Mouse (Mus musculus) left cerebral cortex, postnatal 10 days (tissue): ENCODE measurements around the gene Zfp961. TPM values are rescaled to one million over a fixed set of nuclear protein-coding genes. Genes with fewer than 3 reads are reported as not detected.
"Not testable (repeated sequence)": the region's sequence is repeated elsewhere in the genome, so short reads cannot be mapped to it uniquely, and the experiment has no call there.

Source experiments
- DNase-seq, 2 experiments: peaks; one replicate each; pipeline ENCODE4 v3.0.0; 2021 to 2022; ENCODE audit warnings: low spot score in 2 of 2, mixed read lengths in 1 of 2; ENCODE audit errors: extremely low spot score in 1 of 2
- intact Hi-C: fragments of 180-260 bp; cut with DNase I; formaldehyde crosslinking; loops from one replicate; pipeline ENCODE4 v1.15.1; 2025
- total RNA-seq, 2 experiments: library from RNA; stranded (reverse); gene quantifications; 2 replicates each; pipeline ENCODE4 v1.2.3; 2021

The Zfp961 gene
- 10 to 100 TPM; 12.5 to 14.5 TPM for total RNA-seq

DNA sequence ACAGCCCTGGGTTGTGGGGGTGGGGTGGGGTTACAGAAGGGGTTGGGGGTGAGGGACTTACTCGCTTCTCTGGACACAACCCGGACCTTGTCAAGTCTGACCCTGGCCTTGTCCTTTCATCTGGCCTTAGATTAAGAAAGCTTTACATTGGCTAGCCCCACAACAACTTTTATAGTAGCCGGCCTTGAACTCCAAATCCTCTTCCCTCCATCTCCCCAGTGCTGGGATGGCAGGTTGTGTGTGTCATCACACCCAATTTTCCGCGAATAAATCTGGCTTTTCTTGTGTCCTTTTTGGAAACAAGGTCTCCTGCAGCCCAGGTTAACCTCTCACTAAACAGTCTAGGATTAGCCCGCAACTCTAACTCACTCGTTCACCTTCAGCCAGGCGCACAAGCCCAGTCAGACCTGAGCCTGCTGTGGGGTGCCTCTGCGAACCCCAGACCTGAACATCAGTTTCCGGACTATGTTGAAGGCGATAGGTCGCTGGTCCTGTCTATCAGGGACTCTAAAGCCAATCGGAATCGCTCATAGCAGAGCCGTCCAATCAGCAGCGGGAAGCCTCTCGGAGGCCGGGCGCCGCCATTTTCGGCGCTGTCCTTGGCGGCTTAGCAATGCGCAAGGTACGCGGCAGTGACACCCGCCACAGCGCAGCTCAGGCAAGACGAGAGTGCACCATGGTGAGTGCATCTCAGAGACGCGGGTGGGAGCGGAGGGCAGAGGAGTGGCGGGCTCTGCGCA, at the start of gene Zfp961:
Zfp961 (plus strand) TSS at position 557 of the 740 bp plus-strand sequence.
- DNase-seq = peak; percentile 99
- intact Hi-C loops = no loop called here

DNA sequence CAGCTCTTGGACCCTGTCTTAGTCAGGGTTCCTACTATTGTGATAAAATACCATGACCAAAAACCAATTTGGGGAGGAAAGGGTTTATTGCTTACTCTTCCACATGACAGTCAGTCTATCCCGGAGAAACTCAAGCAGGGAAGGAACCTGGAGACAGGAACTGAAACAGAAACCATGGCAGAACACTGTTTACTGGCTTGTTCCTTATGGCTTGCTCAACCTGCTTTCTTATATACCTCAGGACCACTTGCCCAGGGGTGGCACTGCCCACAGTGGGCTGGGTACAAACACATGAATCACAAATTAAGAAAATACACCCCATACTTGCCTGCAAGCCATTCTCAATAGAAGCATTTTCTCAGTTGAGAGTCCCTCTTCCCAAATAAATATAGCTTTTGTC, 47.8 kb upstream of the Zfp961 start:
- intact Hi-C loops, DNase-seq: not testable (repeated sequence)

DNA sequence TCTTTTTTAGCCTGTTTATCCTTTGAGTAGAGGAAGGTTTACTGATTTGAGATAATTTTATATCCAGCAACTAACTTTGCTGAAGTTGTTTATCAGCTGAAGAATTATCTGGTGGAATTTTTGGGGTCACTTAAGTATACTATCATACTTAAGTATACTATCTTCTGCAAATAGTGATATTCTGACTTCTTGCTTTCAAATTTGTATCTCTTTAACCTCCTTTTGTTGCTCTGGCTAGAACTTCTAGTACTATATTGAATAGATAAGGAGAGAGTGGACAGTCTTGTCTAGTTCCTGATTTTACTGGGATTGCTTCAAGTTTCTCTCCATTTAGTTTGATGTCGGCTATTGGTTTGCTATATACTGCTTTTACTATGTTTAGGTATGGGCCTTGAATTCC, 44.0 kb upstream of the Zfp961 start:
- DNase-seq = no peak
- intact Hi-C loops = no loop called here

DNA sequence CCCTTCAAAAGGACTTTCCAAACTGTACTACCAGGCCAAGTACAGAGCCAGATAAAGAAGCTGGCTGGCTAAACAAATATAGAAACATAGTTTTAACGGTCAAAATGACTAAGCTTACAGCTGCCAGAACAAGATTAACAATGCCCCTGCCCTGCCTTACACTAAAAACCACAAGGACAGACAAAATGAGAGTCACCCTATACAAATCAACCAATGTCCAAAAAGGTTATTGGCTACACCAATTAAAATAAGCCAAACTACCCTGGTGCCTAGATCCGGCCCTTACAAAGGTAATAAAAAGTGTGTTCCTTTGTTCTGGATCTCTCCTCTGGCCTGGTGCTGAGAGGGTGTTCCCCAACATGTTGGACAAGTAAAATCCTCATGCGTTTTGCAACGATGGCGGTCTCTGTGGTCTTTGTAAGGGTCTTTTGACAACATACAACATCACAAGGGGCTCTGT, 43.0 kb upstream of the Zfp961 start:
- intact Hi-C loops = loop anchor here (2.0 kb wide), 1 partner anchor 15 kb away; no protein-coding TSS in a partner anchor
- DNase-seq = no peak

DNA sequence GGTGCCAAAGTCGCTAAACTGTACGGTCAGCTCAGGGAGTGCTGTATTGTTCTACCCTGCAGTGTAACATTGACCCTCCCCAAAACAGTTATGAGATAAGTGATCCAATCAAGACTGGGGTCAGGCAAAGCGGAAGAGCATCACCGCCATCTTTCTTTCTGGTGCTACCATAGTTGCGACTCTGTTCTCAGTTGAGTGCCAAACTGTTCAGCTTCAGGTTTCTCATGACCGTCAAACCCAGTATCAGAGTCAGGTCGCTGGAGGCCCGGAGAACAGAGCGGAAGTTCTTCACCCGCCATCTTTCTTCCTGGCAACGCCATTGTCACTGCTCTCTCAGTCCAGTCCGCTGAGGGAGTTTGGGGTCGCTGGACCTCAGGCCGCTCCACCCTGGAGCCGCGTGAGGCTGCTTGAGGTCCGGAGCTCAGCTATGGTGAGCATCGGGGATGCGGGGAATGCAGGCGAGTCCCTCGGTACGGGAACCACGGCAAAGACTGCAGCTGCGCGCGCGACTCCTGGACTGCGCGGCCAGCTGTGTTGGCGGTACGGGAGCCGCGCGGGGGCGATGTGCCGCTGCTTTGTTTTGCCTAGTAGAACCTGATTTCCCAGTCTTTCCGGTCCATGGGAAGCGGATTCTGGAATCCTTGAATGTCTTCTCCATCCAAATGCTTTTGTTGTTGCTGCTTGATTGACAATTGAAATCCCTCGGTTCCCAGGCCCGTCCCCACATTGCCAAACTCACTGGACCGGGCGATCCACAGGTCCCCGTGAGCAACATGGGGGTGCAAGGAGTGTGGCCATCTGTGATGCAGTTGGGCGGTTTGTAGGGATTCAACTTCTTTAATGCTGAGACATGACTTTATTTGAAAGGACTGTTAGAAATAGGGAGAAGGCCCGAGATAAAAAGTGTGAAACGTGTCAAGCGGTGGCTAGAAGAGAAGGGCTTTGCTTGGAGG, 42.3 kb upstream of the Zfp961 start, which contains the start of the genes Zfp882 and Zfp617:
Zfp882 (plus strand) TSS at position 300 of the 953 bp plus-strand sequence.
Zfp617 (plus strand) TSS at position 327 of the 953 bp plus-strand sequence.
- intact Hi-C loops = loop anchor here (2.0 kb wide), 1 partner anchor 14 kb away; no protein-coding TSS in a partner anchor
- DNase-seq = peak; percentile 87 to 89

DNA sequence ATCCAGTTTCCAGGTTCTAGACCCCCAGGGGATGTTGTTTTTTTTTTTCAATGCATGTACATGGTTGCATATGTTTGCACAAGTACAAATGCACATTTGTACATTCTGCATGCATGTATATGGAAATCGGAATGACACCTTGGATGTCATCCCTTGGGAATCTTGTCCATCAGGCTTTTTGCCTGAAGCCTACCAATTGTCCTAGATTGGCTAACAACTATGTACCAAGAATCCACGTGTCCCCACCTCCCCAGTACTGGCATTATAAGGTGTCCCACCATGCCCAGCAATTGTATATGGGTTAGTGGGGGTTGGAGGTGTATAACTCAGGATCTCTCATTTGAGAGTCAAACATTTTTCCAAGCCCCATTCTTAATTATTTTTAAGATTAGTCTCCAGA, 38.6 kb upstream of the Zfp961 start:
- intact Hi-C loops = no loop called here
- no peak for DNase-seq

DNA sequence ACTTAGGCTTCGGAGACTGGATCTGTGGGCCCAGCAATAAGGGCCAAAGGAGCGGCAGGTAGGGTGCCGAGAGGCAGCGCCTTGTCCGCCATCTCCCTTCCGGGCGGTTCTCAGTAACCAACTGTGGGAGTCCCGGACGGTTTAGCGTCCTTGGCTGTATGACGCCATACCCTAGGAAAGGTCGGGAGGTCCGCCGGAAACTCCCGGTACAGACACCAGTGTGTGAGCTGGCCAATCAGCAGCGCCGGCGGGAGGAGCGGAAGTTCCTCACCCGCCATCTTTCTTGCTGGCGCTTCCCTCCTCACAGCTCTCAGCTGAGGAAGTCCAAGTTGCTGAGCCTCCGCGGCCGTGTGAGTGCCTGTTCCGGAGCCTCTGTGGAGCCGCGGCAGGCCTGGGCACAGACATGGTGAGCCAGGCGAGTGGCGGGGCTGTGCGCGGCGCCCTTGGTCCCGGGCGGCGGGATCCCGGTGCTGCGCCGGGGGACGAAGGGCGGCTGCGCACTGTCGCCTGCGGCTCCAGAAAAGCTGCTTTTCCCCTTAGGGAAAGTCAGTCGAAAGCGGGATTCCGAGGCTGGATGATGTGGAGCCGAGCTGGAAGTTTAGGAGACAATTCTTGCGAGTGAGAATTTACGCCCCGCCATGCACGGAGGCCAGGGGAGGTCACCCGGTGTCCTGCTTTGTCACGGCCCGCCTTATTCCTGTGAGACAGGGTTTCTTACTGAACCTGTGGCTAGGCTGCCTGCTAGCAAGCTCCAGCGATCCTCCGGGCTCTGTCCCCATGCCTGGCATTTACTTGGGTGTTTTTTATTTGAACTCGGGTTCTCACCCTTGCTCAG, 28.1 kb upstream of the Zfp961 start:
- peak; percentile 95 to 97 for DNase-seq
- intact Hi-C loops = loop anchor here (2.0 kb wide), 1 partner anchor 14 kb away; the partner anchor contains the start of genes Zfp617 and Zfp882

DNA sequence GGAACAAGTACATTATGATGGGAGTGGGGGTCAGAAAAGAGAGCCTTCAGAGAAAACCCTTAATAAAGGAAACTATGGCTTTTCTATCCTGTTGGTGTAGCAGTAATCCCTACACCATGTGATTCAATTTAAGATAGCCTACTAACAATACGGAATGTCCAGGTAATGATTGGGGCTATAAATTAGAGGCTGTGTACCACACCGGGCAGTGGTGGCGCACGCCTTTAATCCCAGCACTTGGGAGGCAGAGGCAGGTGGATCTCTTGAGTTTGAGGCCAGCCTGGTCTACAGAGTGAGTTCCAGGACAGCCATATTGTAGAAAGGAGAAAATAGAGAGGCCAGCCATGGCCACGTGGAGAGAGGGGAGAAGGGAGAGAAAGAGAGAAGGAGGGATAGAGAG, 25.0 kb upstream of the Zfp961 start:
- no peak for DNase-seq
- intact Hi-C loops = no loop called here

DNA sequence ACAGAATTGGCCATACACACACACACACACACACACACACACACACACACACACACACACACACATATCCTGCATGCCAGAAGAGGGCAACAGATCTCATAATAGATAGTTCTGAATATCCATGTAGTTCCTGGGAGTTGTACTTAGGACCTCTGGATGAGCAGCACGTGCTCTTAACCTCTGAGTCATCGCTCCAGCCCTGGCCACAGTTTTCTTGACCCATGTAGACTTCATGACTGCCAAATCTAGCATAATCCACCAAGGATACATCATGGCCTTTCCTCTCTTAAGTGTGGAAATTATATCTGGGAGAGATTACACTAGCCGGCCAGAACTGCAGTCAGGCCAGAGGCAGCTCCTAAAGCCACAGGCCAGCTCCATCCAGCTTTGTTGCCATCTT, 24.3 kb upstream of the Zfp961 start:
- DNase-seq = no peak
- intact Hi-C loops = no loop called here

DNA sequence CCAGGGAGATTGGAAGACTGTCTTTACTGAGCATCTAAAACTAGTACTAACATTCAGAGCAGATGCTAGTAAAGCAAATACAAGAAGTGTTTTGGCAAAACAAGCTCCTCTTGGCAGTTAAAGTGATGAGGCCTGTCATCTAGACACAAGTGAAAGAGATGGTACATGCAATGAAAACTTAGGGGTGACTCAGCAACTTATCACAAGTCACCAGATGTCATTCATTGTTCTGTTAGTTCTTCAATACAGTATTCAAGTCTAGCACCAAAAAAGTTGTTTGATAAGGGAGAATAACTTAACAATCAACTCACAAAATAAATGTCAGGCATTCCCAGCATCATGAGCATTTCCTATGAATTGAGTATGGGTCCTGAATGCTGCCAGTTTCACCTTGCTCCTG, 23.1 kb upstream of the Zfp961 start:
- no peak for DNase-seq
- intact Hi-C loops = no loop called here

DNA sequence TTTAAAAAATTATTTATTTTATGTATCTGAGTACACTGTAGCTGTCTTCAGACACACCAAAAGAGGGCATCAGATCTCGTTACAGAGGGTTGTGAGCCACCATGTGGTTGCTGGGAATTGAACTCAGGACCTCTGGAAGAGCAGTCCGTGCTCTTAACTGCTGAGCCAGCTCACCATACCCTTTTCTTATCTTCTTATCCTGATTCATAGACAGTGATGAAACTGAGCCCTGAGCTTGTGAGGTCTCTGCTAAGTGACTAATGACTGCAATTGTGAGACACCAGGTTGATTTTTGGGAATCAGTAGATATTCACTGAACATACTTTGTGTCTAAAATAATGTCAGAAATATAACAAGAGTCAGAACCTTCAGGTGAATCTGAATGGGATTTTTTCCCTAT, 12.8 kb upstream of the Zfp961 start:
- not testable (repeated sequence) for DNase-seq

DNA sequence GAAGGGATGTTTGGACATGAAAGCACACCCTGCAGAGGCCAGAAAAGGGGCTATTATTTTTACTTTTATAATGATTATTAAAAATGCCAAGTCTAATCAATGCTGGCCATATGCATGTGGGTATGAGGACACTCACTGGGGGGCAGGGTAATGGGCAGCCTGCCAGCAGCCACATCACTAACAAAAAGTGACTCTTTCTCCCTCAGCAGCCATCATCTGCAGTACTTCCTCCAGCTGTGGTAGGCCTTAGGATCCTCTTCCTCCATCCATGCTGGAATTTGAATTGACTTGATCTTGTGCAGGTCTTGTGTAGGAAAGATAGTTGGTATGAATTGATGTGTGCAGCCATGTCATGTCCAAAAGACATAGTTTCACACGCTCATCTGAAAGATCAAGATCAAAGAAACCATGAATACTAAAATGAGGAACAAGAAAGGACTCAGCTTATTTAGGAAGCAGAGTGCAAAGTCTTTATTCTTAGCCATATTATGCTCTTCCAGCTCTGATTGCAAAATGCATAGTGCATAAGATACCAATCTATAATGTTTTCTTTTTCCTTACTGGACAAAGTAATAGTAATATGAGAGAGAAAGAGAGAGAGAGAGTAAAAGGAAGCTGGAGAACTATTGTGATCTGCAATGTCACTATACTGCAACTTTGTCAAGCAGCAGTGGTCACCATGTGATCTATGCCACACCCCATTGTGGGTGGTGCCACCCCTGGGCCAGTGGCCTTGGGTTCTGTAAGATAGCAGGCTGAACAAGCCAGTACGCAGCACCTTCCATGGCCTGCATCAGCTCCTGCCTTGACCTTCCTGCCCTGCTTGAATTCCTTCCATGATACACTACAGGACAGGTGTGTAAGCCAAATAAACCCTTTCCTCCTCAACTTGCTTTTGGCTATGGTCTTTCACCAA, 10.3 kb upstream of the Zfp961 start:
- intact Hi-C loops = no loop called here
- DNase-seq = no peak

More for the DNA sequence above, 12.8 kb upstream of the Zfp961 start:
- intact Hi-C loops = not testable (repeated sequence)

DNA sequence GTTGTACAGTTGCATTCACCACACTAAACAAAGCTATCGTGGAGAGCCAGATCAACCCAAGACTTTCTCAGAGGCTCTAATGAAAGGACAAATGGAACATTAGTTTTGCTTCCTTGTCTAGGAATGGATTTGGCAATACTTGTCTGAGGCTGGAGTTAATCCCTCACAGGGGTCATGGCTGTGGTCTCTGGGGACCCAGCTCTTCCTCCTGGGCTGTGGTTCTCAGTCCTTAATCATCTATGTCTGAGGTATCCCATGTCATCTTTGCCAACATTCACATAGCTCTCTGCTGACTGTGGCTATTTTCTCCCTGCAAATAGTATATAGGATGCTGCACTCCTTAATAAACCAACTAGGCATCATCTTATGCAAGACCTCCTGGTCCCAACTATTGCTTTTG, 9.1 kb upstream of the Zfp961 start:
- intact Hi-C loops = no loop called here
- no peak for DNase-seq

DNA sequence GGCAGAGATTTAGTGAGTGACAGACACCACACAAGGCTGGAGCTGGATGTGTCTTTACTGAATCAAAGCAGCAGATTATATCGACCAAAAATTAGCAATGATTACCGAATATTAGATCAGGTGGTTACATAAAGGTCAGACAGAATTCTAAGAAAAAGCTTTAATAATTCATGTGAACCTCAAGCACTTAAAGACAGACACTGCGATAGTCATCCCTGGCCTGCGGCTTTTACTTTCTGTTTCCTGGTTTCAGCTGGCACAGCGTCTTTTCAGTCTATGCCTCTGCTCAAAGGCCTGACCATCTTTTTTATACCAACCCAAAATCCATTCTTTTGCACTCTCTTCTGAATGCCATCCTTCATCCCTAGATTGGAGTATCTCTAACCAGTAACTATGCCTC, 2.2 kb upstream of the Zfp961 start:
- no peak for DNase-seq
- intact Hi-C loops = no loop called here

DNA sequence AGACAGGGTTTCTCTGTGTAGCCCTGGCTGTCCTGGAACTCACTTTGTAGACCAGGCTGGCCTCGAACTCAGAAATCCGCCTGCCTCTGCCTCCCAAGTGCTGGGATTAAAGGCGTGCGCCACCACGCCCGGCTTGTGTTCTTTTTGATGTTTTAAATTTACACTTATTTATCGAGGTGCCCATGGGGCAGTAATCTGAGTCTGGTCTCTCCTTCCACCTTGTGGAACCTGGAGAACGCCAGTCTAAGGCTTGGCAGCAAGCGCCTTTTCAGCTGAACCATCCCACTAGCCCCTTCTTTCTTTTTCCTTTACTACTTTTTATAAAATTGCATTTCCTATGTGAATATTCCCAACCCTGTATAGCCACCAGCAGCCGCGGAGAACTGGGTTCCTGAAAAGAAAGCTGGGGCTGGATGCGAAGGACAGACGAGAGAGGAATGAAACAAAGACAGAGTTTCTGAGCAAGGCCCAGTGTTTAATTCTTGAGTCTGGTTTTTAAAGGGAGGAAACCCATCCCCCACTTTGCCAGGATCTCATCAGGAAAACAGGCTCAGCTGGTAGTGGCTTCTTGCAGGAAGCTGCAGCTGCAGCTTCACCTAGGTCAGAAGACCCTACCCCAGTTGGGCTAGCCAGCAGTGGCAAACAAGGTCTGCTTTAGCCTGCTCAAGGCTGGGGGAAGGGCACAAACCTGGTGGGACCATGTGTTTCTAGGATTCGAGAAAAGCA, 761 bp downstream of the Zfp961 start:
- intact Hi-C loops = no loop called here
- no peak for DNase-seq

DNA sequence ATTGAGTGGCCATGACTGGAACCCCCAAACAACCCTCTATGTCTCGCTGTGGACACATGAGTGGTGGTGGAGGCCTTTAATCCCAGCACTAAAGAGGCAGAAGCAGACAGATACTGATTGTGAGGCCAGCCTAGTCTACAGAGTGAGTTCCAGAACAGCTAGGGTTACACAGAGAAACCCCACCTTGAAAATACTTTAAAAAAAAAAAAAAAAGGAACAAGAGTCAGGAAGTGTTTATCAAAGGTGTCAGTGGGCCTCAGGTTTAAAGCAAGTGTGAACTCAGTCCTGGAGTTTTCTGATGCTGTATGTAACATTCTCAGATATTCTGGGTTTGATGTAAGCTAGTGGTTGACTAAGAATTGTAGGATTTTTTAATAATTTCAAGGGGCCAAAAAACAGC, 1.7 kb downstream of the Zfp961 start:
- intact Hi-C loops = no loop called here
- no peak for DNase-seq
